Mouse (Mus musculus): ENCODE data around the gene Slc9a2. TPM values are rescaled to one million over a fixed set of nuclear protein-coding genes. Genes with fewer than 3 reads are reported as not detected.

The Slc9a2 gene
- polyA plus RNA-seq (2021): 0.13 TPM

DNA sequence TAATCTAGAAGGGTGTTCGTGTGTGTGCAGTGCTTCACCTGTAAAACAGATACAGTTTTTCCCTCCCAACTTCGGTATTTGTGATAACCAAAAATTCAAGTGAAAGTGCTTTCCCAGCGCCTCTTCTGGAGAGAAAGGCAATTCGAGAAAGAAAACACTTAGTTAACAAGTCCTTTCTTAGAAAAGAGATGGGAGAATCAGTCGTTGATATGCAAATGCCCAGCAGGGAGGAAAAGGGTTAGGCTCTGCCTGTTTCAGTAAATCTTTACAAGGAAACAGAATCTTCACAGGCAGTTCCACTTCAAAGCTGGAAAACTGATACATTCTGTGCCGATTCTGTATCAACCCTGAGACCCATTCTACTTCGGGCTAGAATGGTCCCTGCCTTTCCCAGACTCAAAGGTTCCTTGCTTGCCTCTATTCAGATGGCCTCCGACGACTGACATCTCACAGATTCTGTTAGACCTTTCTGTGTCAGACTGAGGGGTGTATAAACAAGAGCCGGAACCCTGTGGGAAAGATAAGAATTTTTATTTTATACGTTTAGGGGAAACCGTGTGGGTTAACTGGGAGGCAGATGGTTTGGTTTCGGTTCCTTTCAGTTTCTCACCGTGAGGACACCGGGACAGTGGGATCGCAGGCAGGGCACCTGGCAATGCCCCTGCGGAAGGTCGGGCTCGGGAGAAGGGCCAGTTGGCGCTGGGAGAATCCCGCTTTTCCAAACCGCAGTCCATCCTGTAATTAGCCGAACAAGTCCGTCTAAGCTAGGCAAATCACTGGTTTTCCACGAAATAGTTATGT is at the start of gene Slc9a2:
Gene Slc9a2, plus strand, starts transcription at position 508 of the 801 bp plus-strand sequence.
- H3K27me3 ChIP-seq: peaks cover 49% of the 10 kb centered on the region
- ChIA-PET POLR2A (no interaction called here), CTCF (no interaction called here)
- in situ Hi-C loops (cut with MboI; ENCODE audit: low pct_unique_long_range_greater_than_20kb): no loop called here
- no peak for TF ChIP-seq CTCF (IDR thresholded peaks at IDR 0.05)
- DNase-seq (ENCODE audit: low read depth, low spot score): no peak
- no peak for ATAC-seq

DNA sequence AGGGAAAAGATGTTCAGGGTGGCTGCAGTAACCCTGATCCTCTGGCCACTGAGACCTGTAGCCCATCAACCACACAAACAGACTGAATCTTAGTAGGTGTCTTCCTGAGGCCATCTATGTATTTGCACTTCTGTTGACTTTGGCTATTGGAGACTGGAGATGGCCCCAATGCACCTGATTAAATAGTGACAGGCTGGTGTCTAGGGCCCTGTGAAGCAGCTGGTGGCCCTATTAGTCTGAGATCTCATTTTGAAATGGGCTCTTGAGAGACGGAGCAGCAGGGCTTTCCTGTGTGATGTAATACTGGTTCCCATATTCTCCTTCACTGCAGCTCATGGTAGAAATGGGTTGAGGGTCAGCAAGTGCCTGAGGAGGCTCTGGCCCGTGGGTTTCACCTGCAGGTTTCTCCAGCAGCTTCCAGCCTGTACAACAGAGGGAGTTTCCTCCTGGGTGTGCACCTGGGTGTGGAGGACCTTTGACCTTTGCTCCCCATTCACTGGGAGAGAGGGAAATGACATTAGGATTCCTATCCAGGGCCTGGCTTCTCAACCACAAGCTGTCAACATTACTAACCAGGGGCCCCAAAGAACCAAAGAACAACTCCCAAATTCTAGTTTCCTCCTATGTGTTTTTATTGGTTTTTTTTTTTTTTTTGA is 47.8 kb upstream of the Slc9a2 start:
- ChIA-PET CTCF (no interaction called here), POLR2A (no interaction called here)
- DNase-seq (ENCODE audit: low read depth, low spot score) (no peak), ATAC-seq (no peak)
- in situ Hi-C loops (cut with MboI; ENCODE audit: low pct_unique_long_range_greater_than_20kb): no loop called here
- TF ChIP-seq CTCF (IDR thresholded peaks at IDR 0.05): no peak
- H3K27me3 ChIP-seq: peaks cover 32% of the 10 kb centered on the region

DNA sequence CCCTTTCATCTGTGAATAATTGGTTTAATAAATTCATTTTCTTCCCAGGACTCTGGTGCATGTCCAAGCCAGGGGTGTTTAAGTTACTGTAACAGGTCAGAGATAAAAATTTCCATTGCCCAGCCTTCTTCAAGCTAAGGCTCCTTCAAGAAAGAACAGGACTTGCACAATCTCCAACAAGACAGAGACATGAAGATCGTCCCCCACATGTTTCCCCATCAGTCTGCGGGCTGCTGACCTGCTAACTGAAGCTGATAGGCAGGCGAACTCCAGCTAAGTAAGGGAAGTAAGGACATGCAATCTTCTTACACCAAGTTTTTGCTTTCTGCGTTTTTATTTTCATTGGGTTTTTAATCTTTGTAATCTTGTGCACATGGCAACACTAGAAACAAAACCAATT is 45.8 kb upstream of the Slc9a2 start:
- no peak for TF ChIP-seq CTCF (IDR thresholded peaks at IDR 0.05)
- ChIA-PET CTCF (interaction anchor here (0.9 to 1.1 kb wide), 2 partner anchors 39 to 87 kb away, joined by 3 read pairs; no protein-coding TSS in a partner anchor), POLR2A (no interaction called here)
- peaks cover 23% of the 10 kb centered on the region for H3K27me3 ChIP-seq
- no peak for ATAC-seq
- in situ Hi-C loops (cut with MboI; ENCODE audit: low pct_unique_long_range_greater_than_20kb): no loop called here
- DNase-seq (ENCODE audit: low read depth, low spot score): no peak

- POLR2A ChIA-PET: no interaction called here
- in situ Hi-C loops (cut with MboI; ENCODE audit: low pct_unique_long_range_greater_than_20kb): no loop called here
- TF ChIP-seq CTCF (IDR thresholded peaks at IDR 0.05): no peak
- no peak for ATAC-seq
- CTCF ChIA-PET: interaction anchor here (1.0 kb wide), 1 partner anchor 10 kb away, joined by 4 read pairs; no protein-coding TSS in a partner anchor
- H3K27me3 ChIP-seq: peaks cover 31% of the 10 kb centered on the region
- no peak for DNase-seq (ENCODE audit: low read depth, low spot score)
Observed at GRCm38 (mm10) chr1:40648234-40648633, 32.1 kb upstream of the Slc9a2 start.

- CTCF ChIA-PET: interaction anchor here (1.2 kb wide), 1 partner anchor 10 kb away, joined by 3 read pairs; no protein-coding TSS in a partner anchor
Observed at GRCm38 (mm10) chr1:40650803-40651497, 29.4 kb upstream of the Slc9a2 start.

GRCm38 (mm10) chr1:40657035-40657434 is 23.3 kb upstream of the Slc9a2 start:
- in situ Hi-C loops (cut with MboI; ENCODE audit: low pct_unique_long_range_greater_than_20kb): loop anchor here (10.0 kb wide), 1 partner anchor 552 kb away; no protein-coding TSS in a partner anchor
- DNase-seq (ENCODE audit: low read depth, low spot score) (no peak), ATAC-seq (no peak)
- TF ChIP-seq CTCF (IDR thresholded peaks at IDR 0.05): no peak
- CTCF ChIA-PET: interaction anchor here (1.4 kb wide), 2 partner anchors 18 to 38 kb away, joined by 3 to 4 read pairs; no protein-coding TSS in a partner anchor
- POLR2A ChIA-PET: interaction anchor here (0.8 kb wide), 1 partner anchor 107 kb away, joined by 3 read pairs; no protein-coding TSS in a partner anchor
- H3K27me3 ChIP-seq: peaks cover 17% of the 10 kb centered on the region

More at GRCm38 (mm10) chr1:40650803-40651497, 29.4 kb upstream of the Slc9a2 start:
- ATAC-seq (no peak), DNase-seq (ENCODE audit: low read depth, low spot score) (peak; percentile 22)
- in situ Hi-C loops (cut with MboI; ENCODE audit: low pct_unique_long_range_greater_than_20kb): loop anchor here (5.0 to 10.0 kb wide), 2 partner anchors 69 to 546 kb away; partner anchors contain the start of gene Slc9a4
- H3K27me3 ChIP-seq: peaks cover 37% of the 10 kb centered on the region
- POLR2A ChIA-PET: no interaction called here
- no peak for TF ChIP-seq CTCF (IDR thresholded peaks at IDR 0.05)

GRCm38 (mm10) chr1:40657978-40658496 is 22.3 kb upstream of the Slc9a2 start:
- ChIA-PET CTCF (interaction anchor here (0.6 to 1.4 kb wide), 12 partner anchors 10 to 91 kb away, joined by 3 to 4 read pairs (median 3); partner anchors contain the start of gene Slc9a4), POLR2A (interaction anchor here (0.8 kb wide), 1 partner anchor 106 kb away, joined by 3 read pairs; no protein-coding TSS in a partner anchor)
- ATAC-seq (no peak), DNase-seq (ENCODE audit: low read depth, low spot score) (no peak)
- in situ Hi-C loops (cut with MboI; ENCODE audit: low pct_unique_long_range_greater_than_20kb): loop anchor here (10.0 kb wide), 1 partner anchor 553 kb away; no protein-coding TSS in a partner anchor
- TF ChIP-seq CTCF (IDR thresholded peaks at IDR 0.05): peak; percentile 75
- H3K27me3 ChIP-seq: peaks cover 15% of the 10 kb centered on the region

DNA sequence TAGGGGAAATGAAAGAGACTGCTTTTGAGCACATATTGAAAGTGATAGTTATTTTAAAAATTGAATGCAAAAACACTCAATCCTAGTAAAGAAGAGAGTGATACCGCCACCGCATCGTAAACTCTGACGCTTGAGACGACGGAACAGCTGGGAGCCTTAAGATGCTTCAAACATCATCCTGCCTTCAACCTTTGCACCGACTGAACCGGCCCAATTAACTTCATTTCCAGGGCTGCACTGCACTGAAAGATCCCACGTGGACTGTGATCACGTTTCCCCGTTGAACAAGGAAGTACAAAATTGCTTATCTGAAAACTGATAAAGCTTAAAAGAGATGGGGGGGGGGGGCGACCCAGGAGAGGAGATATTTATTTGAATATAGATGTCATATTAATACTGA is 21.4 kb upstream of the Slc9a2 start:
- in situ Hi-C loops (cut with MboI; ENCODE audit: low pct_unique_long_range_greater_than_20kb): loop anchor here (10.0 kb wide), 1 partner anchor 554 kb away; no protein-coding TSS in a partner anchor
- ChIA-PET POLR2A (no interaction called here), CTCF (interaction anchor here (1.0 to 1.3 kb wide), 3 partner anchors 11 to 79 kb away, joined by 3 to 4 read pairs (median 4); partner anchors contain the start of gene Slc9a4)

GRCm38 (mm10) chr1:40659496-40659895 is 20.9 kb upstream of the Slc9a2 start:
- peaks cover 12% of the 10 kb centered on the region for H3K27me3 ChIP-seq
- no peak for DNase-seq (ENCODE audit: low read depth, low spot score)
- TF ChIP-seq CTCF (IDR thresholded peaks at IDR 0.05): no peak
- POLR2A ChIA-PET: no interaction called here
- CTCF ChIA-PET: interaction anchor here (1.3 kb wide), 1 partner anchor 25 kb away, joined by 3 read pairs; no protein-coding TSS in a partner anchor
- ATAC-seq: no peak
- in situ Hi-C loops (cut with MboI; ENCODE audit: low pct_unique_long_range_greater_than_20kb): loop anchor here (10.0 kb wide), 1 partner anchor 555 kb away; no protein-coding TSS in a partner anchor

More for the DNA sequence above, 21.4 kb upstream of the Slc9a2 start:
- DNase-seq (ENCODE audit: low read depth, low spot score) (no peak), ATAC-seq (no peak)
- TF ChIP-seq CTCF (IDR thresholded peaks at IDR 0.05): no peak
- peaks cover 12% of the 10 kb centered on the region for H3K27me3 ChIP-seq

DNA sequence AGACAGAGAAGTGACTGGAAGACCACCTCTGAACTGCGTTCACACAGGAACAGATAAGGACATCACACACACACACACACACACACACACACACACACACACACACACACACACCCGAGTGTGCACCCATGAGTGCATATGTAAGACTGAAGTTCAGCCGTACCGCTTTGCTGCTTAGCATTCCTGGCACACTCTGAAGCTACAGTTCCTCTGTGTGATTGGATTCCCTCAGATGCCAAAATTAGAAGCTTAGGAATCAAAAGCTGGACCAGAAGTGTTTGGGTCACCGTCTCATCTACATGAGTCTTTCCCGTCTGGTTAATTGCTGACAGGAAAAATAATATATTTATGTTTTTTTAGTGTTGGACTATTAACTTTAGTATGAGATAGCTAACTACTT is 19.5 kb upstream of the Slc9a2 start:
- in situ Hi-C loops (cut with MboI; ENCODE audit: low pct_unique_long_range_greater_than_20kb): no loop called here
- DNase-seq (ENCODE audit: low read depth, low spot score) (no peak), ATAC-seq (no peak)
- no peak for TF ChIP-seq CTCF (IDR thresholded peaks at IDR 0.05)
- ChIA-PET CTCF (no interaction called here), POLR2A (no interaction called here)
- H3K27me3 ChIP-seq: peaks cover 9% of the 10 kb centered on the region

Data from Patski (cell line).